Mouse (Mus musculus) hematopoietic stem cell, adult 5-6 weeks (primary cell): ENCODE results near the gene Drc1. TPM values are rescaled to one million over a fixed set of nuclear protein-coding genes. Genes with fewer than 3 reads are reported as not detected.

ENCODE experiments used
- ATAC-seq, 2 experiments: fragments of 125-278 bp in 1 of 2; replicated peaks in 1 of 2; 2 replicates each; pipeline ENCODE4 v1.8.0; 2016 to 2017; ENCODE audit warnings: inconsistent platforms in 2 of 2, mild to moderate bottlenecking in 2 of 2, moderate number of reproducible peaks in 2 of 2, low read depth in 1 of 2, moderate TSS enrichment in 1 of 2; ENCODE audit not compliant: low FRiP score in 2 of 2, poor library complexity in 2 of 2, severe bottlenecking in 2 of 2, insufficient read depth in 1 of 2, low TSS enrichment in 1 of 2
- total RNA-seq: library from RNA; stranded (forward); fragments of 172-1452, 232-1000 nt; gene quantifications from 2 replicates; pipeline ENCODE4 v1.2.3, GENCODE M21; 2017

Gene Drc1
- not detected in 2 replicates for total RNA-seq

DNA sequence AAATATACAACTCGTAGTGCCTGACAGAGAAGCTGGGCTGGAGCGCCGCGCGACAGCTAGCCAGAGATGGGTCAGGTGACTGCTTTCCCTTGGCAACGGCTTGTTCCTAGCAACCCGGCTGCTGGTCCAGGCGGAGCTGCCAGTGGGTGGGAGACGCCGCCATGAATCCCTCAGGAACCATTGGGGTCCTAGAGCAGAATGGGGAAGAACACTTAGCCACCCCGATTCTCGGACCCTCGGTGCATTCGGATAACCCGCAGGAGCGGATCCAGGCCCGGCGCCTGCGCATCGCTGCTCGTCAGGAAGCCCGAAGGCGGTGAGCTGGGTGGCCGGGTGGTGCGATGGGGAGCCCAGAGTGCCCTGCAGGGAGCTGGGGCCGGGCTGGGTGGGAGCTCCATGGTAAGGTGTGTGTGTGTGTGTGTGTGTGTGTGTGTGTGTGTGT lies at the start of gene Drc1:
Gene Drc1 (plus strand): TSS at position 98 of the 442 bp plus-strand sequence.
- ATAC-seq: no peak

DNA sequence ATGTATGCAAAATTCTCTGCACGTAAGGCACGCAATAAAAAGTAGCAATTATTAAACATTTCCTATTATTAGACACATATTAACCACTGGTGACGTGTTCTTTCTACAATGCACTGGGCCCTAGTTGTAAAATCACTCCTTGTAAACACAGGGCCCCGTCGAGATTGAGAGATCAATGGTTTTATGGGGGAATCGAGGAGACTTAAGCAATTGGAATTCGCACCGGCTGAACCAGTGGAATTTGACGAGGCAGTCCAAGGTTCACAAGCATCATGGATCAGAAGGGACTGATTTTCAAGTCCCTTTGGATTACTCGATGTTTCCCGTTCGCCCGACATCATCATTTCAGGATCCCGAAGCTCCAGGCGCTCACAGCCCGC lies 49.3 kb upstream of the Drc1 start:
- no peak for ATAC-seq

DNA sequence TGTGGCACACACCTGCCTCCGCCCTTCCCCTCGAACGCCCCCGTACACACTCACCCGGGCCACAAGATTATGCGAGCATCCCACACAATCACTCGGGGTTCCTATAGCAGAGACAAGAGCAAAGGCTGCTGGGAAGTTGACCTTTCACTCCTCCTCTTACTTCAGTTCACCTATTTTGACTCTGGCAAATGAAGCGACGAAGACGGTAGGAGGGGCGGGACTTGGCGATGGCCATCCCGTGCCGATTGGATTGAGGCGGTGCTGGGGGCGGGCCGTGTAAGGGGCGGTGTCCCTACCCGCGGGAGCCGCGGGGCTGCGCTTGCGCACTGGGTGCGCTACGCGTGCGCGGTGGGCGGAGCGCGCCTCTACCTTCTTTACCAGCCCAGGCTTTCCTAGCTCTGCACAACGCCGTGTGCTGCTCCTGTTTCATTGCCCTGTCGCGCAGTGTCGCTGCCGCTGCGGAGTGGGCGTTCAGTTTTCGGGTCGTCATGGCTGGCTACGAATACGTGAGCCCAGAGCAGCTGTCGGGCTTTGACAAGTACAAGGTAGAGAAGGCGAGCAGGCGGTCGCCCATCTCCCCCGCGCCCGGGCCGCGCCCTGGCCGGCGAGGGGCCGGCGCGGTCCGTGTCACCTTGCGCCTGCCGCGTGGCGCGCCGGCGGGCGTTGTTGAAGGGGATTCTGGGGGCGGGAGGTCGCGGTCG lies 48.8 kb upstream of the Drc1 start, which contains the start of gene Selenoi:
Gene Selenoi (plus strand): TSS at position 311 of the 701 bp plus-strand sequence.
- peak; percentile 98 to 99 for ATAC-seq

DNA sequence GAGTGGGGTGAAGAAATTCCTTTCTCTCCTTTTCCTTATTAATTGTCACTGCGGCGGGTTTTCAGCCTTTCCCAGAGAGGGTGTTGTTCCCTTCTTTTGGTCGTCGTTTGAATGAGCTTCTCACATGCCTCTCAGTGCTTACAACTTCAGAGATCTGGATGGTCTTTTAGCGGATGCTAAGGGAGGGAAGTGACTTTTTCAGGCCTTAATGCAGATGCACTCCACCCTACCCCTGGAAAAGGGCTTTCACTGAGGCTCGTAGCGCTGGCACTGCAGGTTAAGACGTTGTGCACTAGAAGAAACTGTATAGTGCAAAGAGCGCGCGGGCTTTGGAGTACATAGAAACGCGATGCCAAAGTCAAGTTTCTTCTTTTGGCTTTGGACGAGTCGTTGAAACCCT lies 48.1 kb upstream of the Drc1 start:
- 0 out of 4 replicates have a peak, but pooled peaks of 1 of the 2 experiments have one; percentile 13 for ATAC-seq

DNA sequence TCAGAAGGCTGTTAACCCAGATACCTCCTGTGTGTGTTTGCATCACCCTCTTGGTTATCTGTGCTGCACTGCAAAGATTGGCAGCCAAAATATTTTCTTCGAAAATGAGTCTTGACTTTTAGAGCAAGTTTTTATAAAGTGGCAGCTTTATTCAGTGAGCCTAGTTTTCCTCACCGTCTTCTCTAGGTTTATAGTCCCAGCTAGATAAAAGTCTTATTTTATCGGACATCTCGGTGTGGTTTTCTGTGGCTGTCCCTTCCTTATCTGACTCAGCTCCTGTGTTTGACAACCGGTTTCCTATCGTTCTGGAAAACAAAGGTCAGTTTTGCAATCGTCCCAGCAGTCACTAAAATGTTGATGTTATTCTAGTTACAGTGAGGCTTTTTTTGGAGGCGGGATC lies 47.2 kb upstream of the Drc1 start:
- no peak for ATAC-seq

DNA sequence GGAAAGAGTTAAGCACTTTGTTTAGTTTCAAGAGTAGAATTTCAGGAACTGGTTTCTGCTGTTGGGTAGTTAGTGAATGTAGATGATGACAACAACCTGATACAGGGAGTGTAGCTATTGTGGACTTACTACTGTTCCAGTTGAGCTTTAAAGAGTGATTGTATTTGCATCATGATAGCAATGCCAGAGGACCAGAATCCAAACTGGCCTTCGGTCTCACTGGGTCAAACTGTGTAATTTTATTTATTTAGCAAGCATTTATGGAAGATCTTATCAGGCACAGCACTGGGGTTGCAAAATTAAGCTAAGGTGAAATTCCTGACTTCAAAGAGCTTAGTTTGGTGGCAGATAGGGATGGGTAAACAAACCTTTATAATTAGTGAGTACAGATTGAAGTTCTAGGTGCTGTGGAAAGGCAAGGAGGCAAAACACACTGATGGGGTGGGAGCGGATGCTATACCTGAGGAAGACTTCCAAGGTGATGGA lies 45.5 kb upstream of the Drc1 start:
- ATAC-seq: no peak

DNA sequence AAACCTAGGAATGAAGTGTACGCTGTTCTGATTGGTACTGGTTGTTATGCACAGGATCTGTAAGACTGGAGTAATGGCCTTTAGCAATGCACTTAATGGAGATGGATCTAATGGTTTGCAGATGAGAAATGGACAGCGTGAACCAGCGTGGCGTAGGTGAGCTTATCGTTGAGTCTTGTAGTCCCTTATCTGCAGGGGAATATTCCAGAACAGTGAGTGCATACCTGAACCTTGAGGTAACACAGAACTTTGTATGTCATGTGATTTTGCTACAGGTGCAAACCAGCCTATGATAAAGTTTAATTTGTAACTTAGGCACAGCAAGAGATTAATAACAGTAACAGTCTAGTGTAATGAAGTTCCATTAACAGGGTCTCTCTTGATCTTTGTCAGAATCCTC lies 42.7 kb upstream of the Drc1 start:
- no peak for ATAC-seq

DNA sequence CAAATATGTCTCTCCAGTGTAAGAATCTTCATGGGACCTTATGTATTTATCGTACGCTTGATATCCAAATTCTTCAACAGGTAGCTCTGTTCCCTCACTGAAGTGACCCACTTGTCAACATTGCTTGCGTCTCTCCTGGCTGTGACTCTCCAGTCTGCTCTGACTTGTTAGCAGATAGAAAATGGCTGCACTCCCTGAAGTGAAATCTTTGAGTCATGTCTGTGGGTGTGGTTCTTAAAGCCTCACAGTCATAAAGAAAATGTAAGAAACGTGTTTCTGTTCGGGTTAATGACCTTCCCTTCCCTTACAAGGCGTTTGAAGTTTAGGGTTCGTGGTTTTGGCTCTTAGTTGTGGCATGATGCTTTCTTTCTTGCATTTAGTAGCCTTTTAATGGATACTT lies 40.6 kb upstream of the Drc1 start:
- no peak for ATAC-seq

DNA sequence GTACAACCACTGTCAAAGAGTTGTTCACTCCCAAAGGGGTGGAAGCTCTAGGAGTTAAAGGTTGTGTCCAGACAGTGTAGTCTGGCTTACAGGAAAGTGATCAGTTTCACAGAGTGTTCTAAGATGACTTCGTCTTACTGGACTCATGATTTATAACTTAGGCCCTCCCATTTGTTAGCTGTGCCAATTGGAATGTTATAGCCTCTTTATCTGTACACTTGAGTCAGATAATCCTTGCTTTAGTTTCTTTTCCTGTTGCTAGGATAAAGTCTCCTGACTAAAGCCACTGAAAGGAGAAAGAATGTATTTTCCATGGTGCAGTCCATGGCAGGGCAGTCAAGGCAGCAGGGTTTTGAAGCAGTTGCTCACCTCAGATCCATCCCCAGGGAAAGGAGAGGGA lies 38.8 kb upstream of the Drc1 start:
- ATAC-seq: no peak

DNA sequence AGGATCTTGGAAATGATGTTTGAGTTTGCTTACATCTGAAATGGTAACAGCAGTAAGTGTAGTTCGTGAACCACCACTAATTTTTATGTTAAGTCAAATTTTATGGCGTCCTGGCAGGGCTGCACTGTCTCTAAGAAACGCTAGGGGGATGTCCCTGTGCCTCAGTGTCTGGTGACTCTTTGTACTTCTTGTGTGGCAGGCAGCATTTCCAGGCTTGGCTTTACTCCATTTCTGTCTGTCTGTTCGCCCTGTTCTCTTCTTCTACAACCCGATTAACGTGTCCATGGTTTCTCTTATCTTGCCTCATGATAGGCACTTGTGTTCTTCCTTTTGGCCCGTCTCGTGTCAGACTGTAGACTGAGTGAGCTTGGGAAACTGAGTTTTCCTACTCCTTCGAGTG lies 37.4 kb upstream of the Drc1 start:
- peak in 1 of 2 experiments; percentile 39; a peak in 1 of 4 replicates for ATAC-seq

DNA sequence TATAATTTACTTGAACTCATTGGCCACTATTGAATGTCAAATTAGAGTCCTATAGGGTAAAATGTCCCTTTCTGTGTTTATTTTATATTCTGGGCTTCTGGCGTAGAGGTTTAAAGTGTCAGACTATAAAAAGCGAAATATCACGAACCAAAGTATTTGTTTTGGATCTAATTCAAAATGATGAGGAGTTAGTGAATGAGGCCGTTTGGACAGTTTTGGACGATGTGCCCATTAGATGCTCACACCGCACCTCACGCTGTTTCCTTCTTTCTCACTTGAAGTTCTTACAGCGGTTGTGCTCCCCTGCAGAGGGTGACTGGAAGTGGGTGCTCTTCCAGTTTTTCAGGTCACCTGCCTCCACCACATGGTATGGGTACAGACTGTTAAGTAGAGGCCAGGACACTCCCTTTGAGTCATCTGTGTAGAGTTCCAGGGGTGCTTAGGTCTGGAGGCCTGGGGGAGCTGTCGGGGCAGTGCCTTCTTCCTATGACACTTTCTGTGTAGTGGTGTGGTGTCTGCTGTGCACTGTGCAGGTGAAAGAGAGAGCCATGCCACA lies 35.2 kb upstream of the Drc1 start:
- ATAC-seq: no peak

DNA sequence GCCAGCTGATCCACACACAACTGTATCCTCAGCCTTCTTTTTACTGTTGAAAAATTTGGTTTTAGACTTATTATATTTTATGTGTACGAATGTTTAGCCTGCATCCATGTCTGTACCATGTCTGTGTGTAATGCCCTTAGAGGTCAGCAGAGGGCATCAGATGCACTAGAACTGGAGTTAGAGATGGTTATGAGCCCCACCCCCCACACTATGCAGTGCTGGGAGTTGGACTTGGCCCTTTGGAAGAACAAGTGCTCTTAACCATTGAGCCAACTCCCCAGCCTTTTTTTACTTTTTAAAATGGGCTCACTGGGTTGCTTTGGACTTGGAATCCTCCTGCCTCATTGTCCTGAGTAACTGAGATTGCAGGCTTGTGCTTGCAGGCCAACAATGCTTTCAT lies 33.5 kb upstream of the Drc1 start:
- ATAC-seq: peak in 1 of 2 experiments; percentile 27; a peak in 1 of 4 replicates

DNA sequence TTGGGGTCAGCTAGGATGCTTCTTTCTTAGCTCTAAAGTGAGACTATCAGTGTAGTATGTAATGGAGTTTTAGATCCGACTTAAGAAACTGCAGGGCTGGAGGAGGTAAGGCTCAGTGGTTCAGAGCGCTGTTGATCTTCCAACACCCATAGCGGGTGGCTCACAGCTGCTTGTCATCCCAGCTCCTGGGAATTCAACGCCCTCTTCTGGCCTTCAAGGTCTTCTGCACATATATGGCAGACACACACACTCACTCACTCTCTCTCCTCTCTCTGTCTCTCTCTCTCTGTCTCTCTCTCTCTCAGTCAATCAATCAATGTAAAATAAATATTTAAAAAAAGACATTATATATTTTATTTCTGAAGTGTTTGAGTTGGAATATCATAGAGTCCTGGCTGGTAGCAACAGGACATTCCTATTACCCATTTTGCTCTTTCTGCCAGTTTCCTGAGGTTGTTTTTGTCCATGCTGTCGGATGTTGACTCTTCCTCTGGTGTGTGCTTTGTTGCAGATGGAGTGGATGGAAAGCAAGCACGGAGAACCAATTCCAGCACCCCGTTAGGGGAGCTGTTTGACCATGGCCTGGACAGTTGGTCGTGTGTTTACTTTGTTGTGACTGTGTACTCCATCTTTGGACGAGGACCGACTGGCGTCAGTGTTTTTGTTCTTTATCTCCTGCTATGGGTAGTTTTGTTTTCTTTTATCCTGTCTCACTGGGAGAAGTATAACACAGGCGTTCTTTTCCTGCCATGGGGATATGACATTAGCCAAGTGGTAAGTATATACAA lies 25.4 kb upstream of the Drc1 start:
- no peak for ATAC-seq

DNA sequence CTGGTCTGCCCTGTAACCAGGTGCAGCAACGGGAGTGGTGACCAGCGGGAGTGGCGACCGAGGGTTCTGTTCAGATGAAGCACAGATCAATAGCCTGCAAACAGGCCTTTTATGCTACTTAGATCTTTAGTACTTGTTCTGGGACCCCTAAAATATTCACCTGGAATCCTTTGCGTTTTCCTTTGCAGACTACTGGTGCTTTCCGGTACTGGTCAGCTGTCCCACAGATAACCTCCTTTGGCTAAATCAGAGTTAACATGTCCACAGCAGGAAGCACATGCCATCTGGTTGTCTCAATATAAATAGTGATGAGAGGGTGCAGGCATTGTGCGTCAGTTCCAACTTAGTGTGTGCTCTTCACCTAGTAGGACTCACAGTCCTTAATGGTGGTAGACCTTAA lies 22.4 kb upstream of the Drc1 start:
- ATAC-seq: no peak

DNA sequence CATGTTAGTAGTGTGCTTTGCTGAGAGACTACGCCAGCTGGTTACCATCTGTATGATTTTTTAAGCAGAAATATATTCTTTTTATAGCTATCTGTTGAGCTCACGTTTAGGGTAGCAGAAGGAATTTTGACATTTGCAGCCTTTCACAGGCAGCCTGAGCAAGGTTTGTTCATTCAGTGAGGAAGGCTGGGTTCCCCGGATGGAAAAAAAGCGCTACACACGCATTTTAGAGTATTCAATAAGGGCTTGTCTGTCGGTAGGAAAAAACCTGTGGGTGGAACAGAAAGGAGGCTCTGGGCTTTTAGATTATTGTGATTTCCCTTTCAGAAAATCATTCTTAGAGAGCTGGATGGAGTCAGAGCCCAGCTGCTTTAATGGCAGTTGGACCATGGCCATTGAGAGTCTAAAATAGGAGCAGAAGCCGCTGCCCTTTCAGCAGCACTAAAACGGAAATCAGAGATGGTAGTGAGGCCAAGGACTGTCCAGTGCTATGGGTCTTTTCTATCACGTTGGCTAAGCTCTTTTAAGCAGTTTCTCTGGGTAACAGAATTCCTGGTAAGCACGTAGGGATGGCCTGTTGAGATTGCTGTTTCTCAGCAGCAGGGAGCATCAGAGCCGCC lies 10.5 kb upstream of the Drc1 start:
- ATAC-seq: no peak

DNA sequence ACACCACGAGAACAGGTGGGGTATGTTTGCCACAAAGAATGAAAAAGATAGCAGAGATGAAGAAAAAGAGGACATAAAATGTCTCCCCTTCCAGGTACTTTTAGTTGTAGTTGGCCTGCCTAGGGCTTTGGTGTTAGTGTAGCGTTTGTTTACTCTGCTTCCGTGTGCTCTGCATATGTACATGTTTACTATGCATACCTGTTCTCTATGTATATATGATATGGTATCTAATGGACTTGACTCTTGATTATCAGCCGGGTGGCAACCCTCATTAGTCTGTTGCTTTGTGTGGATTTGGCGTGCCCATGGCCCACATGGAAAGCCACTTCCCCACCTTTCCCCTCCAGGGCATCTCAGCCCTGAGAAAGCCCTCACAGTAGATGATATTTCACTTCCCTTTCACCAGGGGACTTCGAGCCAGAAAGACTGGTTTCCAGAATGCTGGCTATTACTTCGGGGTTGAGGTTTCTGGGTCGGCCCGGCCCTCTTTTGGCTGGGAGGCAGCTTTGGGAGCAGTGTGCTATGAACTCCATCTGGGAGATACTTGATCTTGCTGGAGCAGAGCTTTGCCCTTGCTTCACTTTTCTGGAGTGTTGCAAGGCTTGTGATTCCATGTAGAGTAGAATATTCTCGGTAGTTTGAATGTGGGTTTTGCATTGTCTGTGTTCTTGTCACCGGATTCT lies 9.4 kb upstream of the Drc1 start:
- ATAC-seq: no peak

DNA sequence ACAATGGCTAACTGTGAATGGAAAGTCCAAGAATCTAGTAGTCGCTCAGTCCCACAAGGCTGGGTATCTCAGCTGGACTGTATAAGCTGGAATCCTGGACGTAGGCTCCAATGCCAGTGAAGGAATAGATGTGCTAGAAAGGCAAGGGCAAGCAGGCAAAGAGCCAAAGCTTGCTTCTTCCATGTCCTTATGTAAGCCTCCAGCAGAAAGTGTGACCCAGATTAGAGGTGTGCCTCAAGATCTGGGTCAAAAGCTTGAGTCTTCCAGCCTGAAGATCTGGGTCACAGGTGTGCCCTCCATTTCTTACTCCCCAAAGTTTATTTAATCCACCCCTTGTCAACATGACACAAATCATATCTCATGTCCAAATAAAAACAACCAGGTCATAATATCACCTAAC lies 4.8 kb upstream of the Drc1 start:
- no peak for ATAC-seq
